Mouse (Mus musculus): Measurements from ENCODE around the gene Gpam. TPM values are rescaled to one million over a fixed set of nuclear protein-coding genes. Genes with fewer than 3 reads are reported as not detected.

The Gpam gene
- total RNA-seq (2023), result 1 to 10 TPM; 3.8 to 4.6 TPM

GRCm38 (mm10) chr19:55127072-55127718 is at the start of gene Gpam:
TSS of gene Gpam (minus strand) at chr19:55127238.

Other genes starting within 250 kb of the Gpam start
- not detected for gene Tectb, start 53.5 kb upstream of the Gpam start, total RNA-seq (2023)
- not detected for gene Gucy2g, start 114.0 kb upstream of the Gpam start, total RNA-seq (2023)
- gene Acsl5, start 124.7 kb upstream of the Gpam start, total RNA-seq (2023), result 10 to 100 TPM; 43.8 to 56.7 TPM
- gene Zdhhc6, start 188.8 kb upstream of the Gpam start, total RNA-seq (2023), result 10 to 100 TPM; 23.2 to 23.7 TPM
- 10 to 100 TPM; 31.8 to 38.4 TPM for gene Vti1a, start 189.1 kb upstream of the Gpam start, total RNA-seq (2023)